Mouse (Mus musculus): ENCODE measurements around the gene Cdh16. TPM values are rescaled to one million over a fixed set of nuclear protein-coding genes. Genes with fewer than 3 reads are reported as not detected.
"Not testable (repeated sequence)": the region's sequence is repeated elsewhere in the genome, so short reads cannot be mapped to it uniquely, and the experiment has no call there.

Gene Cdh16
- polyA plus RNA-seq, 1 experiment from 2014 or later: not detected

DNA sequence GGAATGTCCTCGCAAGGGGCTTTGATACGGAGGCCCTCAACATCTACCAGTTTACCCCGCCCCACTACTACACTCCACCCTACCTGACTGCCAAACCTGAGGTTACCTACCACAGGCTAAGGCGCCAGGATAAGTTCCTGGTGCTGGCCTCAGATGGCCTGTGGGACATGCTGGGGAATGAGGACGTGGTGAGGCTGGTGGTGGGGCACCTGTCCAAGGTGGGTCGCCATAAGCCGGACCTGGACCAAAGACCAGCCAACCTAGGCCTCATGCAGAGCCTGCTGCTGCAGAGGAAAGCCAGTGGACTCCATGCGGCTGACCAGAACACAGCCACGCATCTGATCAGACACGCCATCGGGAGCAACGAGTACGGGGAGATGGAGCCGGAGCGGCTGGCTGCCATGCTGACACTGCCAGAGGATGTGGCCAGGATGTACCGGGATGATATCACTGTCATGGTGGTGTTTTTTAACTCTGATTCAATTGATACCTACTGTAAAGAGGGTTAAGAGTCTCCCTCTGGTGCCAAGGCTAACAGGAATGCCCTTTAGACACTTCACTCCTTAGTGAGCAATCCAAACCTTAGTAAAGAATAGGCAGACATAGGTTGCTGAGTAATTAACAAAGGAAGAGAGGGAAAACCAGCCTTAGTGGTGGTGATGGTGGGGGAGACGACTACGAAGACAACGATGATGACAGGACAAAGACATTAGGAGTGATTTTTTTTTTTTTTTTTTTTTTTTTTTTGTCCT, 29.4 kb downstream of the Cdh16 start:
- Histone ChIP-seq H3K4me2 (replicated peaks) (no peak overlapping the region), H3K27me3 (no peaks in the 10 kb centered on the region), H3K27ac (replicated peaks) (no peak overlapping the region), H3K36me3 (peaks cover 18% of the 10 kb centered on the region), H3K4me1 (peaks cover 8% of the 10 kb centered on the region), H3K4me3 (no peak overlapping the region), H3K9ac (replicated peaks) (no peak overlapping the region), H3K9me3 (no peaks in the 10 kb centered on the region)
- ATAC-seq (replicated peaks): no peak
- 95% methylated on average over 19 of the region's 19 CpGs for WGBS

DNA sequence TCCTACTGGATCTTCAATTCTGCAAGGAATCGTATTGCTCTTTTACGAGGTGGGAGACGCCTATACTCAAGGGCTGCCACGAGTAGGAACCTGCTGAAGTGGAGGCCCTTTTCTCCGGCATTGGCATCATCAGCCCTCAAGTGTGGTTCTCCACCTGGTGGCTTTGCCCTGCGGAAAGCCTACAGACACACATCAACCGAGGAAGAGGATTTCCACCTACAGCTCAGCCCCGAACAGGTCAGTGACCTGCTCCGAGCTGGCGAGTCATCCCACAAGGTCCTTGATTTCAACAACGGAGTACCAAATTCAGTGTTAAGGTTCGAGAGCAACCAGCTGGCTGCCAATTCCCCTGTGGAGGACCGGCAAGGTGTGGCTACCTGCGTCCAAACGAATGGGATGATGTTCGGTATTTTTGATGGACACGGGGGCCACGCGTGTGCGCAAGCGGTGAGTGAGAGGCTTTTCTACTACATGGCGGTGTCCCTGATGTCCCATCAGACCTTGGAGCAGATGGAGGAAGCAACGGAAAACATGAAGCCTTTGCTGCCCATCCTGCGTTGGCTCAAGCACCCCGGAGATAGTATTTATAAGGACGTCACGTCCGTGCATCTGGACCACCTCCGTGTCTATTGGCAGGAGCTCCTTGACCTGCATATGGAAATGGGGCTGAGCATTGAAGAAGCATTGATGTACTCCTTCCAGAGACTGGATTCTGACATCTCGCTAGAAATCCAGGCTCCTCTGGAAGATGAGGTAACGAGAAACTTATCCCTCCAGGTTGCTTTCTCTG, 30.5 kb downstream of the Cdh16 start:
- 95% methylated on average over 31 of the region's 31 CpGs for WGBS
- no peaks in the 10 kb centered on the region for H3K9me3 ChIP-seq
- peaks cover 18% of the 10 kb centered on the region for H3K36me3 ChIP-seq
- ATAC-seq (replicated peaks): no peak
- no peak overlapping the region for H3K4me3 ChIP-seq
- no peak overlapping the region for H3K27ac ChIP-seq (replicated peaks)
- no peak overlapping the region for H3K9ac ChIP-seq (replicated peaks)
- peaks cover 8% of the 10 kb centered on the region for H3K4me1 ChIP-seq
- no peak overlapping the region for H3K4me2 ChIP-seq (replicated peaks)
- no peaks in the 10 kb centered on the region for H3K27me3 ChIP-seq

DNA sequence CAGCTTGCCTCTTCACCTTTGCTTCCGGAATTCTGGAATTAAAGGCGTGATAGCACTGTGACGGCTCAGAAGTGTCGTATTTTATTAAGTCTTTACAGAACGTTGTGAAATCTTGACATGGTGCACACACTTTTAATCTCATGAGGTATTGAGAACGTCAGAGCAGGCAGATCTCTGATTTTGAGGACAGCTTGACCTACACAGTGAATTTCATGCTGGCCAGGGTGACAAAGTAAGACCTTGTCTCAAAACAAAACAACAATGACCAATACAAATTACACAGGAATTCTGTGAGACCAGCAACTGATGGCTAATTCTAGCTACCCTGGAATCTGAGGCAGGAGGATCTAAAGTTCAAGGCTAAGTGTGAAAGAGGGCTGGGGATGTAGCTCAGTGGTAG, 31.6 kb downstream of the Cdh16 start:
- WGBS: 77% methylated on average over 6 of the region's 6 CpGs

GRCm38 (mm10) chr8:104591856-104592255, 32.3 kb downstream of the Cdh16 start:
- 2% methylated on average over 9 of the region's 9 CpGs for WGBS
- Histone ChIP-seq H3K4me1 (peaks cover 8% of the 10 kb centered on the region), H3K9ac (replicated peaks) (peak overlapping the region; percentile 58), H3K9me3 (no peaks in the 10 kb centered on the region), H3K27ac (replicated peaks) (peak overlapping the region; percentile 80), H3K4me3 (peak overlapping the region; percentile 57), H3K4me2 (replicated peaks) (peak overlapping the region; percentile 69), H3K27me3 (no peaks in the 10 kb centered on the region), H3K36me3 (peaks cover 18% of the 10 kb centered on the region; the same call in 1 of the 2 replicates)
- peak; percentile 3; the same call in 1 of the 2 replicates for ATAC-seq (replicated peaks)

More for the DNA sequence above, 31.6 kb downstream of the Cdh16 start:
- H3K27me3 ChIP-seq: no peaks in the 10 kb centered on the region
- no peak overlapping the region for H3K9ac ChIP-seq (replicated peaks)
- H3K9me3 ChIP-seq: no peaks in the 10 kb centered on the region
- ATAC-seq (replicated peaks): no peak
- 0 out of 2 replicates have a peak overlapping the region, but pooled peaks have one; percentile 57 for H3K4me3 ChIP-seq
- no peak overlapping the region for H3K27ac ChIP-seq (replicated peaks)
- H3K4me1 ChIP-seq: peaks cover 8% of the 10 kb centered on the region
- 0 out of 2 replicates have a peak overlapping the region, but pooled peaks have one; percentile 69 for H3K4me2 ChIP-seq (replicated peaks)
- H3K36me3 ChIP-seq: peaks cover 18% of the 10 kb centered on the region; the same call in 1 of the 2 replicates

DNA sequence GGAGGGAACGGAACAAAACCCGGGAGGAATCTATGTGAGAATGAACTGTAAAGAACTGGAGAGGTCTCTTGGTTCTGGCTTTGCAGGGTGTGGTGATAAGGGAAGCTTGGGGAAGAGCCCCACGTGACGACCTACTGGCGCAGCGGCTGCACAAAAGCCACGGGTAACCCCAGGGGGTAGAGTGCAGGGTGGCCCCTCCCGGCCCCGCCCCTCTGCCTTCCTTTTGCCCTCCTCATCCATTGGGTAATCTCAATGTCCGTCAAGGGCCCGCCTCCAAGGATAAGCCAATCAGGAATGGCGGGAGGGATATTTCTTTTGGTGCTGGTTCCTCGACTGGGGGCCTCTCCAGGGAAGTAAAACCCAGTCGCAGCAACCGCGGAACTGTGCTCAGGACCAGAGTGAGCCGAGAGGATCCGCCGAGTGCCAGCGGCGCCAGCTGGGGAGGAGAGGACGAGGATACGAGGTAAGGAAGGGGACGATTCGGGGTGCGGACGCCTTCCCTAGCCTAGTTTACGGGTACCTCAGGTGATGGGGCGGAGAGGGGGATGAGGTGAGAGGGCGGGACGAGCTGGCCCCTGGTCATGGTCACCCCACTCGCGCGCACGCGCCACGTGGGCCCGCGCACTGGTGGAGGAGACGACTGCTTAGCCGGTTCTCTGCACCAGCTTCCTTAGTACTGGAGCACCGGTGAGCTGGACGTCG, 32.9 kb downstream of the Cdh16 start, which contains the start of gene Pdp2:
Pdp2 (plus strand) TSS at position 319 of the 702 bp plus-strand sequence.
- Histone ChIP-seq H3K4me3 (peak within 1 kb of the TSS; percentile 57), H3K9me3 (no peaks in the 10 kb centered on the region), H3K4me2 (replicated peaks) (peak within 1 kb of the TSS; percentile 69), H3K27me3 (no peaks in the 10 kb centered on the region), H3K4me1 (peaks cover 8% of the 10 kb centered on the region), H3K9ac (replicated peaks) (peak within 1 kb of the TSS; percentile 58), H3K36me3 (peaks cover 16% of the 10 kb centered on the region; the same call in 1 of the 2 replicates), H3K27ac (replicated peaks) (peak within 1 kb of the TSS; percentile 80)
- whole genome bisulfite sequencing: under 1% methylated on average over 44 of the region's 44 CpGs
- ATAC-seq (replicated peaks): peak; percentile 98

- 98% methylated on average over 3 of the region's 3 CpGs for WGBS
- no peak overlapping the region for H3K4me2 ChIP-seq (replicated peaks)
- H3K4me3 ChIP-seq: no peak overlapping the region
- peaks cover 13% of the 10 kb centered on the region; the same call in 1 of the 2 replicates for H3K36me3 ChIP-seq
- H3K9ac ChIP-seq (replicated peaks): no peak overlapping the region
- H3K9me3 ChIP-seq: no peaks in the 10 kb centered on the region
- no peak for ATAC-seq (replicated peaks)
- no peaks in the 10 kb centered on the region for H3K27me3 ChIP-seq
- H3K4me1 ChIP-seq: peaks cover 8% of the 10 kb centered on the region
- H3K27ac ChIP-seq (replicated peaks): no peak overlapping the region
Measured at GRCm38 (mm10) chr8:104590284-104590683, 33.9 kb downstream of the Cdh16 start.

DNA sequence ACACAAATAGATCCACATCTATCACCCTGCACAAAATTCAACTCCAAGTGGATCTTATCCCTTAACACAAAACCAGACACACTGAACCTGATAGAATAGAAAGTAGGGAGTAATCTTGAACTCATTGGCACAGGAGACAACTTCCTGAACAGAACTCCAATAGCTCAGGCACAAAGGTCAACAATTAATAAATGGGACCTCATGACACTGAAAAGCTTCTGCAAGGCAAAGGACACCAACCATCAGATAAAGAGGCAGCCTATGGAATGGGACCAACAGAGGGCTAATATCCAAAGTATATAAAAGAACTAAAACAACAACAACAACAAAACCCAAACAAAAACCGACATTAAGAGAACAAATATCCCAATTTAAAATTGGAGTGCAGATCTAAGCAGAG, 39.7 kb downstream of the Cdh16 start:
- no peaks in the 10 kb centered on the region for H3K36me3 ChIP-seq
- no peak overlapping the region for H3K4me3 ChIP-seq
- H3K9me3 ChIP-seq: no peaks in the 10 kb centered on the region
- H3K4me1 ChIP-seq: no peaks in the 10 kb centered on the region
- no peak for ATAC-seq (replicated peaks)
- no peak overlapping the region for H3K4me2 ChIP-seq (replicated peaks)
- no peaks in the 10 kb centered on the region for H3K27me3 ChIP-seq
- no peak overlapping the region for H3K9ac ChIP-seq (replicated peaks)
- H3K27ac ChIP-seq (replicated peaks): no peak overlapping the region
- 58% methylated on average over 1 of the region's 1 CpGs for WGBS

GRCm38 (mm10) chr8:104577606-104578005, 46.6 kb downstream of the Cdh16 start:
- WGBS: 87% methylated on average over 17 of the region's 17 CpGs
- H3K9me3 ChIP-seq; H3K4me2 ChIP-seq (replicated peaks); H3K27me3 ChIP-seq; ATAC-seq (replicated peaks); H3K27ac ChIP-seq (replicated peaks); H3K36me3 ChIP-seq; H3K4me1 ChIP-seq; H3K9ac ChIP-seq (replicated peaks); H3K4me3 ChIP-seq: not testable (repeated sequence)

DNA sequence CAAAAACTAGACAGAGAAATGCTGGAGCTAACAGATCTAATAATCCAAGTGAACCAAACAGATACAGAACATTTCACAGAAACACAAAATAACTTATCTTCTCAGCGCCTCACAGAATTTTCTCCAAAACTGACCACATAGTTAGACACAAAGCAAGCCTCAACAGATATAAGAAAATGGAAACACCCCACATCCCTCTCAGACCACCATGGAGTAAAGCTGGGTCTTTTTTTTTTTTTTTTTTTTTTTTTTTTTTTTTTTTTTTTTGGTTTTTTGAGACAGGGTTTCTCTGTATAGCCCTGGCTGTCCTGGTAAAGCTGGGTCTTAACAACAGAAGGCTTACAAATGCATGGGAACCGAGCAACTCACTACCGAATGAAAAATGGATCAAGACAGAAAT, 47.4 kb downstream of the Cdh16 start:
- Histone ChIP-seq H3K9ac (replicated peaks) (no peak overlapping the region), H3K27ac (replicated peaks) (no peak overlapping the region), H3K4me2 (replicated peaks) (no peak overlapping the region), H3K36me3 (no peaks in the 10 kb centered on the region), H3K27me3 (no peaks in the 10 kb centered on the region), H3K4me3 (no peak overlapping the region), H3K9me3 (no peaks in the 10 kb centered on the region), H3K4me1 (no peaks in the 10 kb centered on the region)
- ATAC-seq (replicated peaks): no peak
- WGBS: 90% methylated on average over 3 of the region's 3 CpGs

DNA sequence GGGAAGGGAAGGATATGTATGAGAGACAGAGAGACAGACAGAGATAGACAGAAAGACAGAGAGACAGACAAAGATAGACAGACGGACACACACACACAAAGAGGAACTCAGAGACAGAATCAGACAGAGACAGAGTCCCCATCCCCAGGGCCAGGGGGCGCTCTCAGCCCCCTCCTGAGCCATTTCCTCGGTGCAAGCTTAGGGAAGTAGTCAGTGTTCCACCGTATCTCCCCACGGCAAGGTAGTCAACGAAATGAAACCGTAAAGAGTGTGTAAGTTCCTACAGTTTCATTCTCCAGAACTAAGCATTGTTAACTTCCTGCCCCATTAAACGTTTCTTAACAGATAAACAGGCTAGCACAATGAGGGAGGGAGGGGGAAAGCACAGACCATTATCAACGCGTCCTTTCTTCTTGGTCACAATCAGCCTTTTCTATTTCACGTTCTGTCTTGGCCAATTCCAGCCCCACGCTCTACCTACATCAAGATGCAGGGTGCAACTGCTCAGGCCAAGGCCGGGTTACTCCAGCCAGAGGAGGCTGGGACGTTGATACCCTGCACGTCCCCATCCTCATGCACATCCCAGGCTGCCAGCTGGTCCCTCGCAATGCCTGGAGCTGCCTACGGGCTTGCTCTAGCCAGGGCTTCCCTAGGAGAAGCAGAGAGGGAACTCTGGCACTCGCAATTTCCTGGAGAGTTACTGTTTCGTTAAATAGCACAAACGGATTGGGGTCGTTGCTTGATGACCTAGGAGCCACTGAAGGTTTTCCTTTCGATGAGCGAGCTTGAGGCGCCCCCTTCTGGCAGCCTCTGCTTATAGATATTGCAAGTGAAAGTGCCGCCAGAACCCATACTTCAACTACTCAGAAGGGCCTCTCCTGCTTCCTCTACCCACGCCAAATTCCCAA, 53.5 kb downstream of the Cdh16 start:
- 7% methylated on average over 26 of the region's 26 CpGs for WGBS

GRCm38 (mm10) chr8:104569559-104569958, 54.6 kb downstream of the Cdh16 start:
- H3K4me2 ChIP-seq (replicated peaks): no peak overlapping the region
- peaks cover 4% of the 10 kb centered on the region for H3K4me1 ChIP-seq

More for the DNA sequence above, 53.5 kb downstream of the Cdh16 start:
- peak overlapping the region; percentile 51 for H3K9ac ChIP-seq (replicated peaks)
- H3K4me1 ChIP-seq: peaks cover 4% of the 10 kb centered on the region
- ATAC-seq (replicated peaks): peak; percentile 92
- no peaks in the 10 kb centered on the region for H3K9me3 ChIP-seq
- no peaks in the 10 kb centered on the region for H3K27me3 ChIP-seq
- no peaks in the 10 kb centered on the region for H3K36me3 ChIP-seq
- no peak overlapping the region for H3K27ac ChIP-seq (replicated peaks)
- H3K4me2 ChIP-seq (replicated peaks): peak overlapping the region; percentile 75
- peak overlapping the region; percentile 40 for H3K4me3 ChIP-seq

More at GRCm38 (mm10) chr8:104569559-104569958, 54.6 kb downstream of the Cdh16 start:
- no peak overlapping the region for H3K27ac ChIP-seq (replicated peaks)
- WGBS: 59% methylated on average over 1 of the region's 1 CpGs
- ATAC-seq (replicated peaks): no peak
- H3K9me3 ChIP-seq: no peaks in the 10 kb centered on the region
- no peaks in the 10 kb centered on the region for H3K36me3 ChIP-seq
- H3K4me3 ChIP-seq: no peak overlapping the region
- no peaks in the 10 kb centered on the region for H3K27me3 ChIP-seq
- H3K9ac ChIP-seq (replicated peaks): no peak overlapping the region

Data from forebrain, embryonic 15.5 days (tissue).